Mouse (Mus musculus): ENCODE results near the gene Tmem274.

The Tmem274 gene

GRCm38 (mm10) chr4:149484566-149484965, 7.4 kb downstream of the Tmem274 start:
- DNase-seq = no peak

GRCm38 (mm10) chr4:149485053-149485824, 8.1 kb downstream of the Tmem274 start, which contains the start of the genes Nmnat1 and Lzic:
Gene Nmnat1 (minus strand): TSS chr4:149485202.
Gene Lzic (plus strand): TSS chr4:149485229.
- DNase-seq = peak; percentile 91

DNA sequence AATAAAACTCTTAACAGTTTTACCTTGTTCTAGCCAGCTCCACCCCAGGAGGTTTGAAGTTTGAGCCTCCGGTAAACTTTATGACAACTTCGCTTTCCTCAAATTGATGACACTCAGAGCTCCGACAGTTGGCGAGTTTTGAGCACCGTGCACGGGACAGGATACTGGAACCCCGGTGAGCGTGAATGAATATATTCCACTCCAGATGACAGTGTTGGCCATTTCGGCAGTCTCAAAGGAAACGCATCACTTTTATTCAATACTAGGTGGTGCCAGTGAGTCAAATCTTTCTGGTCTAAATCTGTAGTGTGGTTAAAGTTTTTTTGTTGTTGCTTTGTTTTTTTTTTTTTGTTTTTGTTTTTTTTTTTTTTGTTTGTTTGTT, 8.6 kb downstream of the Tmem274 start:
- DNase-seq = peak; percentile 36

- DNase-seq = no peak
These were observed 10.6 kb downstream of the Tmem274 start for GRCm38 (mm10) chr4:149487729-149488128.

DNA sequence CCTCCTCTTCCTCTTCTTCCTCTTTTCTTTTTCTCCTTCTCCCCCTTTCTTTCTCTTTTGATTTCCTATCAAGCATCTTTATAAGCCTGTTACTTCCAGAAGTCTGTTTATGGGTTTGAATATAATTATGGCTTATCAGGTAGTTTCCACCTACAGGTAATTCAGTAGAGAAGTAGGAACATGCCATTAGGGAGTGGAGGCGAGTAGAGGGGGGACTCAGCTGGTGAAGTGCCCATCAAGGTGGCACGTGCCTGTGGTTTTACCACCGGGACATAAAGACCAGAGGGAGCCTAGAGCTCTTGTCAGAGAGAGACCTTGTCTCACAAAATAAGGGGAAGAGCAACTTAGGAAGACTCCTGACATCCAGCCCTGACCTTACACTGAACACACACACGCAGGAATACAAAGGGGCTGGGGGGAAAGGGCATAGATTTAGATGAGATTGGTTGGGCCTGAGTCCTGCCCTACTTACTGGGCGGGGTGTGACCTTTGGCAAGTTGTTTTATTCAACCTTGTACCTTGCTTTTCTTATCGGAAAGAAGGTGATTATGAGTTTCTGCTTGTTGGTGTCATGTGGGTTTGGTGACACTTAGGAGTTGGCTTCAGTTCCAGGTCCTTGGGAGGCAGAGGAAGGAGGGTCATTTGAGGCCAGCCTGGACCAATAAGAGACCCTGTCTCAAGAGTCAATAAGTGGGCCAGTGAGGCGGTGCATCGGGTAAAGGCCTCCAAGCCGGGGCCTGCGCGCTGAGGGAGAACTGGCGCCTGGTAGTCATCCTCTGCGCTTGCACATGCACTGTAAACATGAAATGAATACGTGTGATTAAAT, 12.4 kb downstream of the Tmem274 start:
- no peak for DNase-seq

- DNase-seq = no peak
These were observed 14.0 kb downstream of the Tmem274 start for GRCm38 (mm10) chr4:149491151-149491550.

GRCm38 (mm10) chr4:149496612-149497011, 19.4 kb downstream of the Tmem274 start:
- DNase-seq = no peak

DNA sequence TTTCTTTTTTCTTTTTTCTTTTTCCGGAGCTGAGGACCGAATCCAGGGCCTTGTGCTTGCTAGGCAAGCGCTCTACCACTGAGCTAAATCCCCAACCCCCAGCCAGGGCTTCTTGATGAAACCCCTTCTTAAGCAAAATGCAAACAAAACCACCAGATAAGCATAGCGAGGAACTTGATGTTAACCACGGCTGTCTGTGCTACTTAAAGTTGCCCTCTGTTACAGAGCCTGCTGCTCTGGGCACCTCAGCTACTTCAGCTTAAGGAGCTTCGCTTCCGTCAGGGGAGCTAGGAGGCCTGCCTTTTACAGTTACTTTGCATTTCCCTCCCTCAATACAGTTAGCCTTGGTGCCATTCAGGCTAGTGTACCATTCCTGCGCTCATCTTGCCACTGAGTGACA, 21.7 kb downstream of the Tmem274 start:
- DNase-seq = no peak

DNA sequence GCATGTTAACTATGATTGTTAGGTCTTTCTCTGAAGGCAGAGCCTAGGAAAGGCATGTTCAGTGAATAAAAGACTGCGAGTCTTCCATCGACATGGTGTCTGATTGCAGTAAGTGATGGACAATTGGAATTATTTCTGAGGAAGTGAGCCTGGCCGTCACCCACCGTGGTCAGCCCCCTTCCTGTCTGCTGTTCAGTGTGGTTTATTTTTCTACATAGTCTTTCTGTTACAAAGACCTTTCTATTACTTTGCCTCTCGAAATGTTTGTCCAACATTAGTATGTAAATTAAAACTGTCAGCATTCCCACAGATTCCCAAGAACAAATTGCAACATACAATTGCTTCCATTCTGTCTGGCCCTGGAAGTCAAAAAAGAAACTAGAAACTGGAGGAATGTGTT, 22.6 kb downstream of the Tmem274 start:
- DNase-seq = no peak

DNA sequence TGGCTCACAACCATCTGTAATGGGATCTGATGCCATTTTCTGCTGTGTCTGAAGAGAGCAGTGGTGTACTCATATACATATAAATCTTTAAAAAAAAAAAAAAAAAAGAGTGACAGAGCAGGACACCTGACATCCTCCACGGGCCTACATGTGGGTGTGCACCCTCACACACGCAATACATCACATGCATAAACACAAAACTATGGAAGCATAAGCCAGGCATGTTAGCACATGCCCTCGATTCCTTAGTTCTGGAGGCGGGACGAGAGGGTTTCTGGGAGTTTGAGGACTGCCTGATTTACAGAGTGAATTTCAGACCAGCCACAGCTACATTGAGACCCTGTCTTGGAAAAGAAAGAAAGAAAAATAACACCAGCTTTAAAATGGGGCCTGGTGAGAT, 27.2 kb downstream of the Tmem274 start:
- no peak for DNase-seq

DNA sequence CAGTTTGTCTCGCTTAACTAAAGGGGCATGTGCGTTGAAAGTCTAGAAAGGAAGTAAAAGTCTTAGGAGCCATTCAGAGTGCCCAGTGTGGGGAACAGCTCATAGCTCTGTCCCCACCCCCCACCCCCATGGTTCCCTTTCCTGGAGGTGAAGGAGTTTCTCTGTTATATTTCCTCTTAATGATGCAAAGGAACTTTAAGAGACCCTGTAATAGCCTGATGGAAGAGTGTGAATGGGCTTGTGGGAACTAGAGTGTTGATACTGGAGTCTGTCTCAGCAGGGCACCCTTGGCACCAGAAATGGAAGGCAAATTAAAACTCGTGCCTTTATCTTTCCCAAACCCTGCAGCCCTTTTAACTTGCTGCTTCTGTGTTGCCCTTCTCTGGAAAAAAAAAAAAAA, 27.7 kb downstream of the Tmem274 start:
- no peak for DNase-seq

DNA sequence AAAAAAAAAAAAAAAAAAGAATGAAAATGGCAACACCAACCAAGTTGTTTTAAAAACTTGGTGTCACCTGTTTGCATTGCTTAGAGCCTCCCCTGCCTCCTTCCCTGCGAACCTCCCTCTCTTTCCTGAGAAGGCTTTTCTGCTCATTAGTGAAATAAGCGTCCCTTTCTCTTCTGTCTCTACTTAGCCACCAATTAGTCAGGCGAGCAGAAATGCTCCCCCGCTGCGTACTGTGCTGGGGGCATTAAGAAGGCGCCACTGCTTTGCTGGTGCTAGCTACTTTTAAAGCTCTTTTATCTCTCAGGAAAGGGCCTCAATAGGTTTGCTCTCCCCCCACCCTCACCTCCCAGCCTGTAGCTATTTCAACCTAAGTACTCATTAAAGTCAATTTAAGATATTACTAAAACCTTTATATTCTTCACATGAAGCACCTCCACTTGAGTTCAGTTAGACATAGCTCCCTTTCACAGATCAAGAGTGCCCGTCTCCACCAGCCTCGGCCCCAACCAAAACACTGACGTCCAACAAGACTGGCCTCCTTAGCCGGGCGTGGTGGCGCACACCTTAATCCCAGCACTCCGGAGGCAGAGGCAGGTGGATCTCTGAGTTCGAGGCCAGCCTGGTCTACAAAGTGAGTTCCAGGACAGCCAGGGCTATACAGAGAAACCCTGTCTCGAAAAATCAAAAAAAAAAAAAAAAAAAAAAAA, 28.2 kb downstream of the Tmem274 start:
- DNase-seq = no peak

- no peak for DNase-seq
These were observed 29.7 kb downstream of the Tmem274 start for GRCm38 (mm10) chr4:149506904-149507303.

- no peak for DNase-seq
These were observed 34.1 kb downstream of the Tmem274 start for GRCm38 (mm10) chr4:149511221-149511646.

GRCm38 (mm10) chr4:149512072-149512471, 34.9 kb downstream of the Tmem274 start:
- no peak for DNase-seq

GRCm38 (mm10) chr4:149515706-149516105, 38.5 kb downstream of the Tmem274 start:
- no peak for DNase-seq

GRCm38 (mm10) chr4:149517868-149518340, 40.7 kb downstream of the Tmem274 start, which contains the start of gene Ctnnbip1:
Gene Ctnnbip1 (plus strand): TSS chr4:149518236.
- DNase-seq = peak; percentile 96

GRCm38 (mm10) chr4:149518351-149519220, 41.4 kb downstream of the Tmem274 start:
- DNase-seq = peak; percentile 44

GRCm38 (mm10) chr4:149521258-149521657, 44.1 kb downstream of the Tmem274 start:
- DNase-seq = no peak

GRCm38 (mm10) chr4:149523961-149524360, 46.8 kb downstream of the Tmem274 start:
- no peak for DNase-seq

DNA sequence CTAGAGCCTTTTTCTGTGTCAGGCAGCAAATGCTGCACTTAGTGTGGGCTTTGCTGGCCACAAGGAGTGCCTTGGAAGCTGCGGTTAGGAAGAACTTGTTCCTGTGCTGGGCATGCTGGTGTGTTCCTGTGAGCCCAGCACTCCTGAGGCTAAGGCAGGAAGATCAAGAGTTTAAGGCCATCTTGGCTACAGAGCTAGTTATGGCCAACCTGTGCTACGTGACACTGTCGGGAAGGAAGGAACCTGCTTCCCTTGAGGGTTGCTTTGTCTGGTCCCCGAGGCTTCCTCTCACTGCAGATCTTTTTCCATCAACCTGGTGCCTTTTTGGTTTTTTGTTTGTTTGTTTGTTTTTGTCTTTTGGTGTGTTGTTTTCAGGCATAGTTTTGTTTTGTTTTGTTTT, 48.0 kb downstream of the Tmem274 start:
- DNase-seq = no peak

- no peak for DNase-seq
These were observed 48.6 kb downstream of the Tmem274 start for GRCm38 (mm10) chr4:149525811-149526210.
